Mouse (Mus musculus): ENCODE data around the gene Wbp1l.
A peak's percentile ranks its signal among the peaks of the same experiment; 100 is the strongest.

The Wbp1l gene

GRCm38 (mm10) chr19:46598720-46599252 is at the start of gene Wbp1l:
Gene Wbp1l (plus strand): TSS chr19:46599084.
- peak; percentile 100 for DNase-seq

DNA sequence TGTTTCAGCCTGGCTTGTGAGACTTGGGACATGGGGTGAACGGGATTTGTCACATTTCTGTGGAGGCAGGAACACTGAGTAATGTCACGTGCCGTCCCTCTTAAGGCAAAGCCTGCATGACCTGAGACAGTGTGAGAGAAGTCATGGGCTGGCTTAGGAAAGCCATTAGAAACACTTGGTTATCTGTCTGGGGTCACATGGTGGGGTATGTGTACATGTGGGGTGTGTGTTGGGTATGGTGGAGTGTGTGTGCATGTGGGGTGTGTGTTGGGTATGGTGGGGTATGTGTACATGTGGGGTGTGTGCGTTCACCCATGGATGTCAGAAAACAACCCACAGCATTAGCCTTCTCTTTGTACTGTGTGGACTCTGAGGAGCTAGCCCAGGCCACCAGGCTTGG is 48.5 kb upstream of the Wbp1l start:
- DNase-seq, result no peak

DNA sequence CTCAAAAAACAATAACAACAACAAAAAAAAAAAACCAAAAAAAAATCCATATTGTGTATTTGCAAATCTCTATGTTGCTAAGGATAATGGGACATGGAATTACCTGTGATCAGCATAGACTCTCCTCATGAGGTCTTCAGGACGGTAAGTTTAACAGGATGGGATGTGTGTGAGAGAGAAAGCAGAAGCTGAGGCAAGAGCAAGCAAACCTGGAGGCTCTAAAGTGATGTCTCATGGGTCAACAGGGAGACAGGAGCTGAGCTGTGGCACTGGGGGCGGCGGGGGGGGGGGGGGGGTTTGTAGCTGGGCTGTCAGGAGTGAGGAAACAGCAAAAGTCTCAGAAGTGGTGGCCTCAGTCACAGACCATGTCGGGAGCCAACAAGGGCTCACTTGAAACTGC is 46.4 kb upstream of the Wbp1l start:
- DNase-seq, result no peak

DNA sequence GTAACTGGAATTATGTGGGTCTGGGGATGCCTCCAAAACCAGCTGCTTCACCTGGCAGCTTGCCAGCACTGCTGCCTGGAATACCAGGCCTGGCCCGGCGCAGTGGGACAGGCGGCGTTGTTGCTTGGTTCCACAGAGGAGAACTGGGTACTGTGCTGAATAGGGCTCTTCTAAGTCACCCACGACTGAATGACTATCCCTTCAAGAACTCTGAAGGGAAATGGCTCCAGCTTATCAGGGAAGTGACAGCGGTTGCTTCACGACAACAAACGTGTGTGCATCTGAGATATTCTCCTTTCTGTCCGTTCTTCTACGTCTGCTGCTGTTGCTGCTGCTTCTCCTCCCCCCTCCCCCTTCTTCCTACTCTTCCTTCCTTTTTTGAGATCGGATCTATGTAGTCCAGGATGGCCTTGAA is 45.3 kb upstream of the Wbp1l start:
- DNase-seq, result no peak

DNA sequence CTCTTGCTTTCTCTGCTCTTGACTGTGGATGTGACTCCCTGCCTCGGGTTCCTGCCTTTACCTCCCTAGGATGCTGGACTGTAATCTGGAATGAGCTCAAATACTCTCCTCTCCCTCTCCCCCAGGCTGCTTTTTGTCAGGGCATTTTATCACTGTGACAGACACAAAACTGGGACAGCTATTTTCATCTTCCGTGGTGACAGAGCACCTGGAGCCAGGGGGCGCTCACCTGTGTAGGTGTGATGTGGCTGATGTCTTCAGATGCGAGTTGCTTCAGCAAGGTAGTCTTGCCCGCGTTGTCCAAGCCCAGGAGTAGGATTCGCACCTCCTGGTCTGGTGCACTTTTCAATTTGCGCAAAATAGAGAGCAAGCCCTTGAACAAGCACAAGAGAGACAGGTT is 40.9 kb upstream of the Wbp1l start:
- peak; percentile 81 for DNase-seq

DNA sequence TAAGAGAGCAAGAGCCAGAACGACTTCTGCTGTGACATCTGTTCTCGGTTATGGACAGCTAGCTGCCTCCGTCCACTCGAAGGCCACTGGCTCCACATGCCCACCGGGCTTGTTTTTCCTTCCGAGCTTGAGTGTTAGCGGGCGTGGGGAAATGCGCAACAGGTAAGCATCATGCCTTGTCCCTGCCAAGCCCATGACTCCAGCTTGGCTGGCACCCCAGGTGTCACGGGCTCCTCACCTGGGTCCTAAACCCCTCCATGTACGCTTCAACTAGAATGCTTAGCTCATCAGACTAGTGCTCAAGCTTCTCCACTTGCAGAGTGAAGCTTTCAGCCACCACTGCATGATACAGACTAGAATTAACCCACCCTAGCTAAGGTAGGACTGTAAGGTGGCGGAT is 40.3 kb upstream of the Wbp1l start:
- DNase-seq, result peak; percentile 81

DNA sequence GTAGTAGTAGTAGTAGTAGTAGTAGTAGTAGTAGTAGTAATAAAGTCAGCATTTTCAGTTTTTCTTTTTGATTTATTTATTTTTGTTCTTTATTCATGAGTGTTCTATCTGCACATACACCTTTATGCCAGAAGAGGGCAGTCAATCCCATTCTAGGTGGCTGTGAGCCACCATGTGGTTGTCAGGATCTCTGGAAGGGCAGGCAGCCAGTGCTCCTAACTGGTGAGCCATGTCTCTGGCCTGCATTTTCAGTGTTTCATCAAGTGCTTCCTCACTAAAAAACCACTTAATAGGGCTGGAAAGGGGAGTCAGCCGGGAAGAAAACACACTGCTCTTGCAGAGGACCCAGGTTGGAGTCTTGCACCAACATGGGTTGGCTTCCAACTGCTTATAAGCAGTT is 36.8 kb upstream of the Wbp1l start:
- DNase-seq, result peak; percentile 94

- peak; percentile 96 for DNase-seq
Observed at GRCm38 (mm10) chr19:46562581-46563515, 36.0 kb upstream of the Wbp1l start.

DNA sequence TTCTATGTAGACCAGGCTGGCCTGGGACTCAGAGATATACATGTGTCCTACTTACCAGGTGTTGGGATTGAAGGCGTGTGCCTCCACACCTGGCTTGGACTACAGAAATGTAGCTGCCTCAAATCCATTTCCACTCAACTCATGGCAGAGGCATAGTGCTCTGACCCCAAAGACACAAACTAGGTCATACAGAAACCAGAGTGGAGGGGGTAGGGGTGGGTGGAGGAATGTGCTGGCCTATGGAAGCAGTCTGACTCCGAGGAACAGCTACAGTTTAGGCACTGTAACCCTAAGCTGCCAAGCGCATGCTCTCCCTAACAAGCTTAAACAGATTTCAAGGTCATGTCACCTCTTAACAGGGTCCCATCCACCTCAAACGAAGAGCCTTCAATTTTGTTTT is 35.3 kb upstream of the Wbp1l start:
- no peak for DNase-seq

GRCm38 (mm10) chr19:46564043-46564462 is 34.8 kb upstream of the Wbp1l start:
- no peak for DNase-seq

- DNase-seq, result peak; percentile 61
Observed at GRCm38 (mm10) chr19:46571211-46571877, 27.5 kb upstream of the Wbp1l start.

GRCm38 (mm10) chr19:46571878-46572244 is 27.0 kb upstream of the Wbp1l start:
- peak; percentile 75 for DNase-seq

- no peak for DNase-seq
Observed at GRCm38 (mm10) chr19:46572548-46572947, 26.3 kb upstream of the Wbp1l start.

GRCm38 (mm10) chr19:46572951-46573937 is 25.6 kb upstream of the Wbp1l start, which contains the start of the genes Arl3 and Sfxn2:
Gene Arl3 (minus strand): TSS chr19:46573198.
Gene Sfxn2 (plus strand): TSS chr19:46573365.
- peak; percentile 100 for DNase-seq

DNA sequence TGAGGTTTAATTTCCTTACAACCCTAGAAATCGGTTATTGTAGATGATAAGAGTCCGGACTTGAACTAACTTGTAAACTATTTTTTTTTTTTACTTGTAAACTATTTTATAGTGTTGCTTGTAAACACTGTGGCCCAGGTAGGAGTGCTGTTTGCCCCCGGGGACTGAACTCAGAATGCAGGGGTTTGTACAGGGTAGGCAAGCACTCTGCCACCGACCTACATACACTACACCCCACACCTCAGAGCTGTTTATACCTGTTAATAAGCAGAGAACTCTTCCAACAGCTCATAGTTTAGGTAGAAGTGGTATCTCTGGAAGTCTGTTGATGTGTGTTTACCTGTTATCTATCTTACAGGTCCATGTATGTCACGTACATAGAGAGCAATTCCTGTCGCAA is 24.9 kb upstream of the Wbp1l start:
- peak; percentile 84 for DNase-seq

DNA sequence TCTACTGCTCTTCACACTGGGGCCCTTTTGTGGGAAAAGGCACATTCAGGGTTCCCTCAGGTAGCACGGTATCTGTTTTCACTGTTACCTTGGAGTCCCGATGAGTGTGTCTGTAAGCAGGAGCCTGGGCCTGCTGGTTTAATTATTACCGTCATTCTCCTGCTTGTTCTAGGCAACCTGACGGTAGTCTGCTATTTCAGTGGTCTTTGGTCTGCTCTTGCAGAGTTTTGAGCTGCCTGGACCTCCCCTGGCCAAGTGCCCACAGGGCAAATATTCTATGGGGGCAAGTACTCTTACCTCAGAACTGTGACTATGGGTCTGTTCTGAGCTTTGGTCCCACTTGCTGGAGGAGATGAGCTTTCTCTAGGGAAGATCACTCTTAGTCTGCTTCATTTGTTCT is 23.7 kb upstream of the Wbp1l start:
- peak; percentile 68 for DNase-seq

DNA sequence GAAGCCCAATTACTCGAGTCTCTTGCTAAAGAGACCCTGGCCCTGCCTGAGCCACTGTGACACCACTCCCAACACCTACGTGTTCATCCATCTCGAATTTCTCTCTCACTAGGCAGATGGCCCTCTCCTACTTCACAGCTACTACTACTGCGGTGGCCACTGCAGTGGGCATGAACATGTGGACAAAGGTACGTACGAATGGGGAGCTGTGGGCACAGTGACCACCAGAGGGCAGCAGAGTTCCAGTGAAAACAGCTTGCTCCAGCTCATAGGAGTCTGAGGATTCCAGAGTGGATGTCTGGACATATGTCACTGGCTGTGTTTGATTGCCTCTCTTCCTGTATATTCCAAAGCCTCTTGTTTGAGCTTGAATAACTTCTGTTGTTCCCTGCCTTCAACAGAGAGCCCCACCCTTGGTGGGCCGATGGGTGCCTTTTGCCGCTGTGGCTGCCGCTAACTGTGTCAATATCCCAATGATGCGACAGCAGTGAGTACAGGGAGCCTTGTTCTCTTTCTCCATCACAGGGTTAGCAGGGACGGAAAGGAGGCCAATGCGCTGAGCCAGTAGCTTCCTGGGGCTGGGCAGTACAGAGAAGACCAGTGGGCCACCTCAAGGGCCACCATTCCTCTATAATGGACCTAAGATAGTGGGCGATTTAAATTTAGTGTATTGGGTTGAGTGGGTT is 10.9 kb upstream of the Wbp1l start:
- peak; percentile 96 for DNase-seq

DNA sequence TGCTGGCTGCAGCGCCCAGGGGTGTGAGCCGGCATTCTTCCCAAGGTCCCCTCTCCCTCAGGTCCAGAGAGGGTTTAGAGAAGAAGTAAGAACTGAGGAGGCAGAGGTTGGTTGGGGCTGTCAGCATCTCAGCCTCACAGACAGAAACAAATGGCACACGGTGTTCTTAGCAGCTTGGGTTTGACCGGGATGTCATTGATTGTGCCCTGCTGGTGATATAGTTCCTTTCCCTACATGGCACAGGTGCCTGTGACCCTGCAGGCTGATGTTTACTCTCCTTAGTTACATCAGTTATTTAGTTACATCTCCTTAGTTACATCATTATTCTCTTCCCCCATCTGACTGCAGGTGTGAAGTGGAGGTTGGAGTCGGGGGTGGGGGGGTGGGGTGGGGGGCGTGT is 7.3 kb upstream of the Wbp1l start:
- no peak for DNase-seq

- no peak for DNase-seq
Observed at GRCm38 (mm10) chr19:46592751-46593439, 6.0 kb upstream of the Wbp1l start.

GRCm38 (mm10) chr19:46598187-46598586 is 697 bp upstream of the Wbp1l start:
- no peak for DNase-seq

All from heart, adult 11 months (tissue).